ENCODE assay signal across 12 mouse cellular contexts in the genomic region with DNA sequence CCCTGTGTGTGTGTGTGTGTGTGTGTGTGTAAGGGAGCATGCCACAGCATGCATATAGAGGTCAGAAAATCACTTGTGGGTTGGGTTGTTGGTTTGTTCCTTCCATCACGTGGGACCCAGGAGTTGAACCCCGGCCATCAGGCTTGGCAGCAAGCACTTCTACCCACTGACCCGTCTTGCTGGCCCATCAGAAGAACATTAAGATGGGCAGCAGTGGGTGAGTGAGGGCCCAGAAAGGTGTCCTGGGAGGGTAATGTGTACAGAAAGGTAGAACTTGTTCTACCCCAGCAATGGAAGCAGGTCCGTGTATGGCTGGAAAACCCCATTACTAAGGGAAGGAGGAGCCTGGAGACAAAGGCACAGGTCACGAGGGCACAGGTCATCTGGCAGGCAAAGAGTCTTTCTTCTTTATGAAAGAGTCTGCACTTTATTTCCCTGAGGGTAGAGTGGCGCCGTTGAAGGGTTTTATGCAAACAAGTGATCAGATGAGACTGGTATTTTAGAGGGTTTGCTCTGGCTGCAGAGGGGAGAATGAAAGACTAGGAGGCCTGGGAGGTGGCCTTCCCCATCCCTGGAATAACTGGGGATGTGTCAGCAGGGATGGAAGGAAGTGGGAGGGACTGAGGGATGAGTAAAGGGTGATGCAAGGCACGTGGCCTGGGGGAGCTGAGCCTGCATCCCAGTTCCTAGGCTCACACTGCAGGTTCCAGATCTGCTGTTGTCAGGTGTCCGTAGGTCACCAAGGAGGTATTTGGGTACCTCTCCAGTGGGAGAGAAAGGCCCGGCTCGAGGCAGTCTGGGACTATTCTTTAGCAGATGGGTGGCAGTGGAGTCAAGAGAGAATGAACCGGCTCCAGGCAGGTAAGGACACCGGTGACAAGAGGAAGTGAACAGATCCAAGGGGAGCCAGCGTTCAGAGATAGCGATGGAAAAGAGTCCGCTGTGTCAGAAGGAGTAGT. TPM values are rescaled to one million over a fixed set of nuclear protein-coding genes. Genes with fewer than 3 reads are reported as not detected.
DNase-seq lines count a peak whose midpoint lies in the region; ATAC-seq lines count a peak whose summit lies in the region.
"Had no signal": no experiment of that assay in that cellular context is flagged by ENCODE, and none has a peak within 500 bp of the region (broad histone marks: within the 10 kb centered on the region; RNA-seq: fewer than 3 reads in every experiment).

No protein-coding gene starts in this region.

- peaks cover 29% of the 10 kb centered on the region for H3K4me1 ChIP-seq in heart, embryonic 10.5 days
- H3K4me1 ChIP-seq in brown adipose tissue, adult 24 weeks (ENCODE audit: control insufficient read depth, insufficient read depth, insufficient read length, low read length): peaks cover 17% of the 10 kb centered on the region
- no peaks in the 10 kb centered on the region for H3K4me1 ChIP-seq in liver, embryonic 11.5 days (replicated peaks; ENCODE audit: control insufficient read depth, insufficient read depth, low read length)

- no peak overlapping the region for H3K9ac ChIP-seq in liver, embryonic 11.5 days (ENCODE audit: low read depth, low read length)

- no peak overlapping the region for H3K4me2 ChIP-seq in liver, embryonic 11.5 days

- H3K36me3 ChIP-seq in heart, embryonic 10.5 days: no peaks in the 10 kb centered on the region
- H3K36me3 ChIP-seq in liver, embryonic 11.5 days (ENCODE audit: control insufficient read depth, insufficient read depth, low read length): no peaks in the 10 kb centered on the region

- ATAC-seq in liver, embryonic 11.5 days (replicated peaks; ENCODE audit: low FRiP score): no peak

- DNase-seq in adrenal gland, adult (ENCODE audit: inconsistent age in 2 of 2, low spot score in 1 of 2): peak; percentile 45 to 80
- DNase-seq in adrenal gland, adult 8-10 months: no peak
- DNase-seq in heart, embryonic 10.5 days (ENCODE audit: low spot score): no peak
- DNase-seq in heart, adult 18-20 months: no peak
- peak; percentile 70 for DNase-seq in 3134 (ENCODE audit: extremely low read depth, insufficient read length, low spot score)
- DNase-seq in liver, embryonic 11.5 days (ENCODE audit: low spot score): no peak
- no peak for DNase-seq in right cerebral cortex, postnatal 14 days
- DNase-seq: gastrocnemius, postnatal 14 days; left cerebral cortex, postnatal 4 days; spleen, adult 18-20 months; thymus, adult 2 months had no signal

- WGBS in heart, embryonic 10.5 days: 71% methylated on average over 16 of the region's 16 CpGs
- 75% methylated on average over 16 of the region's 16 CpGs for WGBS in liver, embryonic 11.5 days

- peaks cover 7% of the 10 kb centered on the region for H3K27me3 ChIP-seq in heart, embryonic 10.5 days (ENCODE audit: insufficient read depth, poor library complexity, severe bottlenecking)
- peaks cover 3% of the 10 kb centered on the region; the same call in 1 of the 2 replicates for H3K27me3 ChIP-seq in liver, embryonic 11.5 days (replicated peaks; ENCODE audit: control insufficient read depth, insufficient read depth, low read length)

- peak overlapping the region; percentile 85 for H3K27ac ChIP-seq in heart, embryonic 10.5 days
- peak overlapping the region; percentile 35; the same call in 1 of the 2 replicates for H3K27ac ChIP-seq in brown adipose tissue, adult 24 weeks (replicated peaks; ENCODE audit: low read depth, low read length)
- H3K27ac ChIP-seq in liver, embryonic 11.5 days (ENCODE audit: low read depth, low read length): no peak overlapping the region

- no peak overlapping the region for H3K4me3 ChIP-seq in heart, embryonic 10.5 days
- H3K4me3 ChIP-seq in brown adipose tissue, adult 24 weeks (ENCODE audit: insufficient read depth, low read depth, low read length): no peak overlapping the region
- H3K4me3 ChIP-seq in liver, embryonic 11.5 days (ENCODE audit: low read depth, low read length): no peak overlapping the region

- H3K9me3 ChIP-seq in heart, embryonic 10.5 days: no peaks in the 10 kb centered on the region
- no peaks in the 10 kb centered on the region for H3K9me3 ChIP-seq in liver, embryonic 11.5 days (ENCODE audit: control insufficient read depth, low read length)

RNA-seq across cellular contexts. Expression of a gene that starts 10.2 kb away (rescaled TPM):
- total RNA-seq in adrenal gland, adult 8-10 months (2022): 100 to 1,000 TPM; 160 to 216 (median 189) TPM
- polyA plus RNA-seq in heart, embryonic 10.5 days (2016; fragmentation: Nextera tagmentation; extraction: Ambion mirVana): 103 TPM in 2 replicates
- 100 to 1,000 TPM; 159 to 164 TPM for total RNA-seq in heart, adult 18-20 months (2021)
- polyA plus RNA-seq in brown adipose tissue, adult 24 weeks (2012; ENCODE audit: insufficient read depth, insufficient read length, missing spikeins): 83.2 and 94.8 TPM in 2 replicates
- 88.1 and 92.4 TPM in 2 replicates for polyA plus RNA-seq in liver, embryonic 11.5 days (2014; fragmentation: Nextera tagmentation; extraction: Ambion mirVana)

RNA-seq across cellular contexts. Expression of a gene that starts 19.2 kb away (rescaled TPM):
- total RNA-seq in adrenal gland, adult 8-10 months (2022): 10 to 100 TPM; 62.7 to 88.9 (median 78.0) TPM
- 103 and 119 TPM in 2 replicates for polyA plus RNA-seq in heart, embryonic 10.5 days (2016; fragmentation: Nextera tagmentation; extraction: Ambion mirVana)
- total RNA-seq in heart, adult 18-20 months (2021): 10 to 100 TPM; 32.0 to 37.3 TPM
- 36.4 and 42.8 TPM in 2 replicates for polyA plus RNA-seq in brown adipose tissue, adult 24 weeks (2012; ENCODE audit: insufficient read depth, insufficient read length, missing spikeins)
- 78.8 and 86.8 TPM in 2 replicates for polyA plus RNA-seq in liver, embryonic 11.5 days (2014; fragmentation: Nextera tagmentation; extraction: Ambion mirVana)

Comparison
In these comparisons a context has a peak if more than half of its experiments do, and no peak if none do; other contexts are left out.
1. DNase-seq: peak in adrenal gland, adult (2 of 2) and 3134 (single experiment); none in adrenal gland, adult 8-10 months (single experiment), heart, embryonic 10.5 days (single experiment), heart, adult 18-20 months (0 of 2), liver, embryonic 11.5 days (single experiment) and right cerebral cortex, postnatal 14 days (single experiment).